Mouse (Mus musculus) CD4-positive, CD25-positive, alpha-beta regulatory T cell, adult 4 months (primary cell): ENCODE results near the gene Slc26a11. TPM values are rescaled to one million over a fixed set of nuclear protein-coding genes. Genes with fewer than 3 reads are reported as not detected.
"Not testable (repeated sequence)": the region's sequence is repeated elsewhere in the genome, so short reads cannot be mapped to it uniquely, and the experiment has no call there.

Source experiments
- ATAC-seq: one replicate; pipeline ENCODE4 v1.8.0; 2017
- polyA plus RNA-seq, 2 experiments: library from polyadenylated mRNA; unstranded; fragments of 100-300 nt; shearing (Covaris generic); gene quantifications; one replicate each; pipeline ENCODE4 v1.2.1; 2017

Slc26a11 gene
- polyA plus RNA-seq, 2 experiments from 2014 or later, result 8.0 to 16.2 TPM

DNA sequence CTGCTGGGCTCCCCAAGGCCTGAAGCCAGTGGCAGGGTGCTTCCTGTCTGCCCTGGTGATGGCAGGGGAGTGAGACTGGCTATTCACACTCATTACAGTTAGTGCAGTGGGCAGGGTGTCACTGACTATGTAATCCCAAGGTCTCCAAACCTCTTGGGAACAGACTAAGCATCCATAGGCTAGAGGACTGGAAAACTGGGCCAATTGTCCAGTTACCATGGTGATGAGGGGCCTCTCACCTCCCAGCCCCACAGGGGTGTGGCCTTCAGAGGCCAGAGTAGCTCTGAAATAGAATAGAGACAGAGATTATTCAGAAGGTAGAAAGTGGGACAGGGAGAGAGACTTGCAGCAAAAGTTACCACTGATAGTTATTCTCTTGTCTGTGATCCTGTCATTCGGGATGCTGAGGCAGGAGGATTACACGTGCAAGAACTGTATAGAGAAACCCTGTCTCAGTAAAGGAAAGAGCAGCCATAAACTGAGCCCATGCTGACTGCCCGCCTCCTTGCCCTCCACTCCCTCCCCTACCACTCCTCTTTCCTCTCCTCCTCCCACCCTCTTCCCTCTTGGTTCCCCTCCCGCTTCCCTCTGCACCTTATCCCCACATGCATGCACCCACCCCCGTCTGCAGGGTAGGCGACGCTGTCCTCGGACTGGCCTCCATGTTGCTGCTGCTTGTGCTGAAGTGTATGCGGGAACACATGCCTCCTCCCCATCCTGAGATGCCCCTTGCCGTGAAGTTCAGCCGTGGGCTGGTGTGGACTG, 7.6 kb downstream of the Slc26a11 start:
- ATAC-seq, result no peak

DNA sequence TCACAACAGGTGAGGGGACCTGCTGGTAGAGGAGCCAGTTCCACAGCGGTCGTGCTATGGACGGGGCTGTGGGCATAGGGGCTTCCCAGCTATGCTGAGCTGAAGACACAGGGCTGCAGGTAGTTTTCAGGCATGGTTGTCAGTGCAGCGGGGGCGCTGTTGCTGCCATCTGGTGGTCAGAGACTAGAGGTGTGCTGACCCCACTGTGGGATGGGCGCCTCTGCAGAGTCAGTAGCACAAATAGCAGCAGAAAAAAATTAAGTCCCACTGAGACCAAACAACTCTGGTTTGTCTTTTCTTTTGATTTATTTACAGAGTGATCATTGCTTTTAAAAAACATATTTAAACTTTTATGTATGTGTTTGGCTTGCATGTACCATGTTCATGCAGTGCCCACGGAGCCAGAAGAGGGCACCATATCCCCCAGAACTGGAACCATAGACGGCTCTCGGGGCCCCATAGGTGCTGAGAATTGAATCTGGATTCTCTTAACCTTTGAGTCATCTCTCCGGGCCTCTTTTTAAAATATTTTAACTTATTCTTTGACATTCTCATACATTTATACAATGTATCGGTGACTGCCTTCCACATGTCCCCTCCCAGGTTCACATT, 8.3 kb downstream of the Slc26a11 start:
- ATAC-seq, result peak; percentile 74

DNA sequence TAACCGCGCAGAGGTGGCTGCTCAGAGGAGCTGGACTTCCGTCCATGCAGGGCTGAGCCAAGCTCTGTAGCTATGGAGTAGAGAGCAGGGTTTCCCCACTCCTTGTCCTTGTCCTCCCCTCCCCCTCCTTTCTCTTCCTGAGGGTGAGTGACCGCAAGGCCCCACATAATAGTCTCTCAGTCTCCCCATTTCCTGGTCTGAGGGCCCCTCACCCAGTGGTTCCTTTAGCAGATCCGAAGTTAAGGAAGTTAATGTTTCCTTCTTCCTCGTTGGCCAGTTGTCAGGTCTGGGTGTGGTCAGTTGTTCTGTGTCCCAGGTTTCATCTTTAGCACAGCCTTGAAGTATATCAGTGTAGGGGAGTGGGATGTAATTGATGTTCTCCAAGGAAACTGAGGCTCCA, 20.1 kb downstream of the Slc26a11 start:
- ATAC-seq, result no peak

DNA sequence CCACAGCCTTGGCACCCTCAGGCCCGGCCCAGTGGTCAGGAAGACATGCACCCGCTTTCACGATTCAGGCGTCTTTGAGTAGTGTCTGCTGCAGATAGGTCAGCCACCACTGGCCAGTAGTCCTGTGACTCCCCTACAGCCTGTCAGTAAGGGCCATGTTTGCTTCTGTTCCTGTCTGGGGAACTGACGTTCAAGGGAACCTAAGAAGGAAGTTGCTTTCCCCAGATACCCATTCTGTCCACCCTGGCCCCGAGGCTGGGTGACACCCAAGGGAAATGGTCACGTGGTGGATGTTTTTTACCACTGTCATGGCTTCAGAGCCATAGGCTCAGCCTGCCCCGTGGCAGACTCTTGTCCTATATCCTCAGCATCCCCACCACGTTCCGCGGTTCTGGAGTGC, 22.0 kb downstream of the Slc26a11 start:
- ATAC-seq, result no peak

DNA sequence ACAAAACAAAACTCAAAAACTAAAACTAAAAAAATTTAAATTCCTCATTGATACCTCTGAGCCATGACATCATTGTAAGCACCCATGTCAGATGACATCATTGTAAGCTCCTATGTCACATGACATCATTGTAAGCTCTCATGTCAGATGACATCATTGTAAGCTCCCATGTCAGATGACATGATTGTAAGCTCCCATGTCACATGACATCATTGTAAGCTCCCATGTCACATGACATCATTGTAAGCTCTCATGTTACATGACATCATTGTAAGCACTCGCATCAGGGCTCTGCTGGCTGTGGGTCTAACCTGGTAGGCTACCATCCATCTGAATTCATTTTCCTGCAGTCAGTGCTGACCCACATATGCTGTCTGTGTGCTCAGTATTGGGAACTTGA, 23.2 kb downstream of the Slc26a11 start:
- no peak for ATAC-seq

DNA sequence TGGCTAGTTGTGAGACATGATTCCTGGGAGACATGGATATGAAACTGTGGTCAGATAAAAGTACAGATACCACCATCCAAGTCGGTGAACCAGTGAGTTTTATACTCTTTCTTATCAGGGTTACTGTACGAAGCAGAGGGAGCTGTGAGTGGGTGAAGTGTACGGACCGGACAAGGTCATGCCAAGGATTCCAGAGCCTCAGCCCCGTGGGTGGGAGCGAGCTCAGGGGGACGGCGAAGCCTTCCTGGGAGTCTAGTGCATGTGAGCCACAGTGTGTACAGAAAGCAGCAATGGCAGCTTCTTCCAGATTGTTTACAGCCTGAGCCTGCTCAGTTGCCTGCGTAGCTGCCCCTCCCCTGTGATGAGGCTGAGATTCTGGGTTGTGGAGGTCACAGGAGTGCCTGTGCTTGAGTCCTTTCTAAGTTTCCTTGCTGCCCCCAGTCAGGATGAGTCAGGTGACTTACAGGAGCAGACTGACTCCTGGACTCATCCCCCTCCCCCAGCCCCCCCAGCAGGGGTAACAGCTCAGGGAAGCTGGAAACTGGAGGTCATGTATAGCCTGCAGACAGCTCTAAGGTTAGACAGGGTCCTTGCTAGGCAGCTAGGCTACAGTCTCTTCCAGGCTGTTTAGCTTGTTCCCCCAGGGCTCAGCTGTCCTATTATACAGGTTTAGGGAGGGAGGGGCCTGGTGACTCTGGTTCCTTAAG, 26.4 kb downstream of the Slc26a11 start:
- ATAC-seq, result no peak

DNA sequence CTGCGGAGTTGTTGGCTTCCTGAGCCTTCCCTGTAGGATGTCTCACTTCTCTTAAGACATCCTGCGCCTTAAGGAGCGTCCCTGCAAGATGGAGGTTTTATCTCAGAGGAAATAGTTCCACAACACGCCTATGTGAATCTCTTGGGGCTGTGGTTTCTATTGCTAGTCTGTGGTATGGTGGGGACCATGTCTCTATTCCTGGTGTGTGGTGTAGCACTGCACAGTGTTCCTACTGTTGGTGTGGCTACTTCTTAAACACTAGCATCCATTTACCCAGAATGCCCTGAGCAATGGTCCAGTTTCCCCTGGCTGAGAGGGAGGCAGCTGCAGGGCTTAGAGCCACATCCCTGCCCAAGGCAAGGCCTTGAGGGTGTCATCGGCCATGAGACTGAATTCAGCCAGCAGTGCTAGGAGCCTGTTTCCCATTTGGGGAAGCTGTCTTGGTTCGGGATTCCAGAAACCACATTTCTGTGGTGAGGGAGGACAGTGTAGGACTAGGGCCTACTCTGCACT, 27.0 kb downstream of the Slc26a11 start:
- ATAC-seq, result no peak

DNA sequence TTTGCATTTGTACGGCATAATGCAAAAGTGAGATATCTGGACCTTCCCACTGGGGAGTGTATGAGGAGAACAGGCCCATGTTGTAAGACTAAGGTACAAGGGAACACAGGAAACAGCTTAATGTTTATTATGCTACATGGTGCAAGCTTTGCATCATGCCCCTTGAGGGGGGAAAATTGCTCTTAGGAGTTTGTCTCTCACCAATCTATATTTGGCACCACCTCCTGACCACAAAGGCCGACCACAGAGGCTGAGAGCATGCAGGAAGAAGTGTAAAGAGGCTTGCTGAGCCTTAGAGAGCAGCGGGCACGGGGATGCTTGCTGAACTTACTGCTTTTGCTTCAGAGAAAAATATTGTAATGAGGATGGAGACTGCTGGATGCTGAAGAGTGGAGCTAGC, 29.5 kb downstream of the Slc26a11 start:
- ATAC-seq, result peak; percentile 90

DNA sequence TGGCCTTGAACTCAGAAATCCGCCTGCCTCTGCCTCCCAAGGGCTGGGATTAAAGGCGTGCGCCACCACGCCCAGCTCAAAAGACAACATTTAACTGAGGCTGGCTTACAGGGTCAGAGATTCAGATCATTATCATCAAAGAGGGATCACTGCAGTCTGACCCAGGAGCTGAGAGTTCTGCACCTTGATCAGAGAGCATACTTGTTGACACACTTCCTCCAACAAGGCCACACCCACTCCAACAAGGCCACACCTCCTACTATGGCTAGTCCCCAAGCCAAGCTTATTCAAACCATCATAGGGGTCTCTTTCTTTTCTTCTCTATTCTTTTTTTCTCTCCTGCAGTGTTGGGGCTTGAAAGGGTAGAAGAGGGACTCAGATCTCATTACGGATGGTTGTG, 30.9 kb downstream of the Slc26a11 start:
- ATAC-seq, result no peak

DNA sequence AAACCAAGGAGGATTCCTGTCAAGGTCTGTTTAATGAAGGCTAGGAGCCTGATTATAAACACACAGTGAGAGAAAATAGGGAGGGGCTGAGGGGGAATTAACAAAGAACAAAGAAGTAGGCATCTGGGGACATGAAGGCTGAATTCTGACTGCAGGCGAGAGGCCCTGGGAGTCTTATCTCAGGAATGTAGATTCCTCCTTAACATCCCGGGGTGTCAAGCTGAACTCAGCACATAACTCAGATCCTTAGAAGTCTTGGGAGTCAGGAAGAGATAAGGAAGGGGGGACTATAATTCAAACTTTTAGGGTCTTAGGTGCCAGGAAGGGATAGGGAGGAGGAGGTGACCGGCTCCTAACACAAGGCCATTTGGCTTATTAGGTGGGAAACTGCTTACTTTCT, 31.9 kb downstream of the Slc26a11 start:
- ATAC-seq, result not testable (repeated sequence)

DNA sequence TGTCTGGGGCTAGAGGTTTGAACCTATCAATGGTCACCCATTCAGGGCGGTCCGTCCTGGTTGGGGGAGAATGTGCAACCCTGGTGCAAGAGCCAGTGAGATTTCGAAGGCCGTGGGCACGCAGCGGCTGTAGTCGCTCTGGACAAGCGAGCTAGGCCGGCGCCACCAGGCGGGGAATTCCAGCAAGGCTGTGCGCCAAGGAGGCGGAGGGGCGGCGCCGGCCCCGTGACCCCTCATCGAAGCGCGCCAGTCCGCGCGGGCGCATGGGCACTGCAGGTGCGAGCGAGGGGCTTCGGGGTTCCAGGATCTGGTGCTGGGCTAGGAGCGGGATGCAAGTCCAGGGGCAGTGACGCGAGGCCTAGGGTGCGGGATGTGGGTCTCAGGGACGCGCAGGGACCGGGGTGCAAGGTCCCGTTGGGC, 34.5 kb downstream of the Slc26a11 start:
- no peak for ATAC-seq

DNA sequence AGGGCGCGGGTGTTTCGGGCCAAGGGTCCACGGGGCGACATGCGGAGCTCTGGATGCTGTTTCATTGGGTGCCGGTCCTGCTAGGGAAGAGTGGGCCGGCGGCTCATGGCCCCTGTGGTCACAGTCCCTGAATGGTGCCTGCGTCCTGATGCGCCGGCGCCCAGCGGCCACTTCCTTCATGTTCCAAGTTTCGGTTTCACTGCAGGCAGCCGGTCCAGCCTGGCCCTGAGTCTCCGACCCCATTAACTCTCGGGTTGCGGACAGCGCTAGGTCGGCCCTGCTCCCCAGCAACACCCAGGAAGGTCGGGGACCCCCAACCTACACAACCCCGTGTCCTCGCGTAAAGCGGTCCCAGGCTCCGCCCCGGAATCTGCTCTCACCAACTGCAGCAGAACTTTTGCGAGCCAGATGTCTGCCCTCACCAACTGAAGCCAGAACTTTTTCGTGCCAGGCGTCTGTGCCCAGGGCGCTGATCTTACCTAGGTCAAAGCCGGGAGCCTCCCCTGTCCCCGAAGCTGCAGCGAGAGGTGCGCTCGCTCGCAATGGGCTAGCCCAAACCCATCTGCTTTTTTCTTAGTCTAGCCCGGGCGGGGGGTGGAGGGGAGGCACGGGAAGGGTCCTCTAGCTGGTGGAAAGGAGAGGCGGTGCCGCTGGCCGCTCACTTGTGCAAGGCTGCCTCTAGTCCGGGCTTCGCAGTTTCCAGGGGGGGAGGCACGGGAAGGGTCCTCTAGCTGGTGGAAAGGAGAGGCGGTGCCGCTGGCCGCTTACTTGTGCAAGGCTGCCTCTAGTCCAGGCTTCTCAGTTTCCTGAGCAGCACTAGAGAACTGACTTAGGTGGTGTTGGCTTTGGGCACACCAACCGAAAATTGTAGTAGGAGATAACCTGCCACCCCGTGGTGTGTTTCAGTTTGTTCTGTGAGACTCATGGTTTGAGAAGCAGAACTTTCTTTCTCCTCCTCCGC, 35.2 kb downstream of the Slc26a11 start:
- peak; percentile 29 for ATAC-seq

DNA sequence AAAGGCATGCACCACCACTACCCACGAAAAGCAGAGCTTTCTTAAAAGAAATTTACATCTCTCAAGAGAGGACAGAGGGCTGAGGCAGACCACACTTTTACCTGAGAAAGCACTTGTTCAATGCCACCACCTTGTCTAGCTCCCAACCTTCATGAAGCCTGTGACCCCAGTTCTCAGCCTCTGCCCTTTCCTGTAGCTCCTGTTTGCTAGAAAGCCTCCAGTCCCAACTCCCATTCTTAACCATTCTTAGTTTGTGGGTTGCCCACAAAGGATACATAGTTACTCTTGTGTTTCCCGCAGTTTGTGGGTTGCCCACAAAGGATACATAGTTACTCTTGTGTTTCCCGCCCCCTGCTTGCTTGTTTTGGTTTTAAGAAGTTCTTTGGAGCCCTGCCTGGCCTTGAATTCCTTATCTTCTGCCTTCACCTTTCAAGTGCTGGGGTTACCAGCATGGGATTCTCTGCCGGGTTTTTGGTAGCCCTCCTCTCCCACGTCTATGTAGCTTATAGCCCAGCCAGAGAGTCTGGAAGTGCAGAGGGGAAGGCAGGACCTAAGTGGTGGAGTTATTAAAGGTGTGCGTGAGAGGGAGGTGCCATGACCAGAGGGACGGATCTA, 36.1 kb downstream of the Slc26a11 start:
- no peak for ATAC-seq

DNA sequence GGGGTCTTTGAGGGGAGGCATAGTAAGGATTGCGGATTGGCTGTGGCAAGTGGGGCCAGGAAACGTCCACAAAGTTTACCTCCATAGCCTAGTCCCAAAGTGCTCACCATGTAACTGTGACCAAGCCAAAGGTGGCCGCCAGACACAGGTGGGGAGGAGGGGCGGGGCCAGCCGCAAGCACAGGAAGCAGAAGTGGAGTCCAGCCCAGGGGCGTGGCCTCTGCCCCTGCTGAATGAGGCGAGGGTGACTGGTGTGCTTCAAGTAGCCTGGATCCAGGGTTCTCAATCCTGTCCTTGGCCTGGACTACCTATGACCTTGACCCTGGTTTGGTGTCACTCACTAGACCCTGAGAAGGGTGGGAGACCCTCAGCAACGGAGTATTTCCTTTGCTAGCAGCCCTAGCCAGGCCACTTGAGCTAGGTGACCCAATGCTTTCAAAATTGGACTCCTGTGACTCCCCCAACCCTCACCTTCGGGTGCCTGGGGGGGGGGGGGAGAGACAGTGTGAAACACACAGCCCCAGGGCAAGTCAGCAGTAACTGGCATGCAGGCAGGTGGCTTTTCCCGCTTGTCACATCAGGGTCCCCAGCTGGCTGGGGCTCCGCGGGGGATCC, 36.8 kb downstream of the Slc26a11 start:
- ATAC-seq, result peak; percentile 60

DNA sequence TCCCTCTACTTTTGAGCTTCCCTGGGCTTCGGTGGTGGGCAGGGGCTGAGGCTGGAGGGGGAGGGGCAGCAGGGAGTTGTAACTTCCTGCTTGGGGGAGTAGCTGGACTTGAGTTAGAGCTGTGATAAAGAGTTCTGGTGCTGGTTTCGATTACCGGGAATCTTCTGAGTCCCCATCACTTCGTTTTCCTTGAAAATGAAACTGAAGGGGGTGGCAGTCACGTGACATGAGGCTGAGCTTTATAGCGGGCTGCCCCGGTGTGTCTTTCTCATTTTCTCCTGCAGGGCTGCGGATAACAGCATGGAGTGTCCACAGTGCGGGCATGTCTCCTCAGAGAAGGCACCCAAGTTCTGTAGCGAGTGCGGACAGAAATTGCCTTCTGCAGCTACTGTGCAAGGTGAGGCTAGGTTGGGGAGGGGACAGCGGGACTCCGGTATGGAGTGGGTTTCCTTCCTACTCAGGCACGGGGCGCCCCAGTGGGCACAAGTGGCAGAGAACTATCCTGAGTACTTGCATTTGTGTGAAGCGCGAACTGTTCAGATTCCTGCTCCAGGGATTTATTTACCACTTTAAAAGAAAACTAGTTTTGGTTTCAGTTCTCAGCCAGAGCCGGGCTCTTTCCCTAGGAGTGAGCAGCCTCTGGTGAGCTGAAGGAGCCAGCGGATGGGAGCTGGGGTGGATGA, 37.6 kb downstream of the Slc26a11 start, which contains the start of gene Rnf213:
Gene Rnf213, plus strand, starts transcription at position 301 of the 683 bp plus-strand sequence.
- peak; percentile 72 for ATAC-seq

DNA sequence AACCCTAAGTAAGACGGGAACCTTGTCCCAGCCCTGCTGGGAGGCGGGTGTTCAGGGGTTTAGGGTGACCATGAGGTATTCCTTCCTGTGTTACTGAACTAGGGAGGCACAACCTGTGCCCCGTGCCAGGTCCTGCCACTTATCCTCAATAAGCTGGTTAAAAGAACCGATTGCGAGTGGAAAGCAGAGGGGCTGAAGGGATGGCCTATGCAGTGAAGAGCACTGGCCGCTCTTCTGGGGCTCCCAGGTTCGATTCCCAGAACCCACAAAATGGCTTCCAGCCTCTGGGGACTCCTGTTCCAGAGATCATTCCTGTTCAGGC, 38.1 kb downstream of the Slc26a11 start:
- ATAC-seq, result no peak

DNA sequence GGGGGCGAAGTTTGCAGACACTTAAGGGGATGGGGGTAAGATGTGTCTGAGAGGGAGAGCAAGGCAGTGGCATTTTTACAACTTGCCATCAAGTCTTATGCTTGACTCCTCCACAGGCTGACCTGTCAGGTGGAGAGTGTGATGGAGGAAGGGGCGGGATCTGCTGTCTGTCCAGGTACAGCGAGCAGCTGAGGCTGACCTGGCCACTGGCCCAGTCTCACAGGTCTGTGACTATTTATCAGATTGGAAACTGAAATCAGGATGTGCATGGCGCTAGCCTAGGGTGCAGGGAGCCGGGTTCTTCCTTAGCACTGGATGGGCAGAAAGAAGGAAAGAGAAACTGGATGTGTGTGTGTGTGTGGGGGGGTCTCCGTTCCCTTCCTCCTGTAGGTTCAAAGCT, 38.9 kb downstream of the Slc26a11 start:
- no peak for ATAC-seq

DNA sequence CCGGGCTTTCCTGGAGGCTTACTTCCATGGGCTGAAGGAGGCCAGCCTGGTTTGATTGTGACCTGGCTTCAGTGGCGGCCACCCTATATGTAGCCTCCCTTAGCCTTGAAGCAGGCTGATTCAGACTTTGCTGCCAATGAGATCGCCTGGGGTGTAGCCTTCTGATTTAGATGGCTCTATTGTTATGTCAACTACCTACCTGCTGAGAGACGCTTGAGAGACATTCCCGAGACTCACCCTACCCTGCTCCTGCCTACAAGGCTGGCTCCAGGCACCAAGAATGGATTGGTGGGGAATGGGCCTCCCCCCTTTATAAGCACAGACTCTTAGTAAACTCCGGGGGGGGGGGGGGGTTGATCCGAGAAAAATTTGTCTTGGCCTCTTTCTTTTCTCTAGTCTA, 40.0 kb downstream of the Slc26a11 start:
- no peak for ATAC-seq

DNA sequence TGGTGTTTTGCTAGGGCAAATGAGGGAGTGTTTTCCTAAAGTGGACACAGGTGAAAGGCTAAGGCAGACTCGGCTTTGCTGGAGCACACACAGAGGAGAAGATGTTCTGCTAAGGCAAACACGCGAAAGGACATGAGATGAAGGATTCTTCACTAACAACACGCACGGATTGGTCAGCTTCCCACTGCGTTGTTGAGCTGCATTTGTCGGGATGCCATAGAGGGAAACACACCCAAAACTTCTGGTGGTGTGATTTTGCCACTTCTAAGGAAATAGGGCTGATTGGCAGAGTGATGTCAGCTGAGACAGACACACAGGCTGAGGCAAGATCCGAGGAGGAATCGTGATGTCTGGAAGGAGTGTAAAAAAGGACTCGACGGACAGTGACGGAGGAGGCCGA, 40.6 kb downstream of the Slc26a11 start:
- no peak for ATAC-seq

DNA sequence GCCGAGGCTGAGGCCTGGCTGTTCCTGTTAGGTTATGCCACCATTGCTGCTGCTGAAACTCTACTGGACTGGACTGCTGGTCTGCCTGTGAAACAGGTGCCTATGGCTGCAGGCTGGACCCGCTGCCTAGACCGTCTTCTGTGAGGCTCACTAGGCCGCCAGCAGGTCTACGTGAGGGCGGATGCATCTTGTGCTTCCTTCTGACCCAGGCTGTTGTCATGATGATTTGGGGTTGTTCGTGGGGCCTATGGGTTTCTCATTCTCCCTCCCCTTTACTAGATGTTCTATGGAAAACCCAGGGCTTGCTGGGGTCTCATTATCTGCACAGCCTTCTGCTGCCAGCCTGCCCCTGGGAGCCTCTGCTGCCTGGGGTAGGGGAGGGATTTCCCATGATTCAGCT, 41.1 kb downstream of the Slc26a11 start:
- ATAC-seq, result no peak
